Mouse (Mus musculus) cortical plate, adult 2 months (tissue): Measurements from ENCODE around the gene Mapre1.

ENCODE experiments used
- CTCF ChIP-seq: fragments of 200-500 bp; IDR thresholded peaks from 2 replicates; pipeline ENCODE4 v1.5.1; 2011; ENCODE audit warnings: mild to moderate bottlenecking, control low read depth, low read length; ENCODE audit not compliant: insufficient read depth; ENCODE audit errors: extremely low read depth
- POLR2A ChIP-seq: fragments of 200-500 bp; IDR thresholded peaks from 2 replicates; pipeline ENCODE4 v1.6.1; 2011; ENCODE audit warnings: mild to moderate bottlenecking, low read length, control low read depth; ENCODE audit not compliant: insufficient read depth; ENCODE audit errors: extremely low read depth

DNA sequence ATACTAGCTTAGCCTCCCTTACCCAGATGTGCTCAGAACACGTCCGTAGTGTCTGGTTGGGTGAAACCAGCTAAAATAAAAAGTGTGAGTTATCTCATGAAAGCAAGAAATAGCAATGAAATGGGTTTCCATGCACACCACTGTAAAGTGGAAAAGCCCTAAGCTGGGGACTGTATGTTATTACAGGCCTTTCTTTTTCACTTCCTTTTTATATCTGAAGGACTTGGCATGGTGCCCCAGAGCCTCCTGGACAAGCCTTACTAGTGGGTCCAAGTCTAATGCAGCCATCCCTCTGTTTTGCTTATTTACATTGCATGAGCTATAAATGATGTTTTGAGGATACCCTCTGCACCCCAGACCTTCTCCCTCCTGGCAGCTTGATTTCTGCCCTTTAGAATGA, 43.6 kb downstream of the Mapre1 start:
- TF ChIP-seq POLR2A: no peak
- no peak for TF ChIP-seq CTCF
